Mouse (Mus musculus): ENCODE measurements around the gene Amacr.

Amacr gene

GRCm38 (mm10) chr15:10991566-10991965 lies 10.0 kb downstream of the Amacr start:
- no peak for DNase-seq

DNA sequence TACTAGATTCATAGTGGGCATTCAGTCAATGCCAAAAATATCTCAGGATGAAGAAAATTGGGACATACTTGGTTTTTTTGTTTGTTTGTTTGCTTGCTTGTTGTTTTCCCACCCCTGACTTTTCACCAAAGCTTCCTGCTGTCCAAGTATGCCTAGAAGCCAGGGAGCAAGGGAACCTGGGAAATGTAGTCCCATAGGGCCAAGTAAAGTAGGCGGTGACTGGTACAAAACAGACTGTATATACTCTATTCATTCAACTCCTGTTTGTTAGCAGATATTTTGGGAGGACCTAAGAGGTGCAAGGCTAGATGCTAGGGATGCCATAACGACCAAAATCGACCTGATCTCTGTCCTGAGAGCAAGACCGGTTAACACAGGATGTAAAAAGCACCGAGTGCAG lies 18.3 kb downstream of the Amacr start:
- no peak for DNase-seq

DNA sequence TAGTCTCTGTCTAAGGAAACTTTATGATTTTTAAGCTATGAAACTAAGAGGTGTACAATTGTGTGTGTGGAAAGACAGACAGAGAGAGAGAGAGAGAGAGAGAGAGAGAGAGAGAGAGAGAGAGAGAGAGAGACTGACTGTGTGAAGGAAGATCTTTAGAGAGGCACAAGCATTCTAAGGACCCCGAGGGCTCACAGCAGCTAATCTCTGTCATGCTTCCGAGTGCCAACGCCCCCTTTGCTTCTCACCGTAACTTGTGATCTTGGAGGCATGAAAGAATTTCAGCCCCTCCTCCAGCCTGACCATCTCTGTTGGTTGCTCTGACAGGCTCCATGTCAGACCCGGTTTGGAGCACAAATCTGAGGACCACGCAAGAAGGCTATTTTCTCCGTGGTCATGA lies 18.9 kb downstream of the Amacr start, which contains the start of gene Slc45a2:
TSS of gene Slc45a2 (plus strand) at position 301 of the 400 bp plus-strand sequence.
- DNase-seq, result no peak

GRCm38 (mm10) chr15:11003791-11004190 lies 22.2 kb downstream of the Amacr start:
- DNase-seq, result no peak

- DNase-seq, result no peak
Measured at GRCm38 (mm10) chr15:11004646-11005045, 23.1 kb downstream of the Amacr start.

GRCm38 (mm10) chr15:11008756-11009155 lies 27.2 kb downstream of the Amacr start:
- no peak for DNase-seq

GRCm38 (mm10) chr15:11010976-11011548 lies 29.5 kb downstream of the Amacr start:
- no peak for DNase-seq

DNA sequence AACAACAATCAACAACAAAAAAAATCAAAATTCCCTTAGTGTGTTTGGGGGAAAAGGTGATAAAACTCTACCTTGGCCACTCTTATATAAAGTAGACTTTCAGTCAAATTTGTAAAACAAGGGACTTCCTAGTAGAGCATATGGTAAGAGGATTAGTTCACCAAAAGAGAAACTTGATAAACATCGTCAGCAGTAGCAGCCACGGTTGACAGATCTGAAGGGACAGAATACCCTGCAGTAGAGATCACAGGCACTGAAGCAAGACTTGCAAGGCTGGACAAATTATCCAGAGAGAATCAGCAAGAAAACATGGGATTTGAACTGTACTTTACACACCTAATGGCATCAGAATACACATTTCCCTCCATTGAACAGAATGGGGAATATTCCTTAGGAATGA lies 33.4 kb downstream of the Amacr start:
- DNase-seq, result no peak

DNA sequence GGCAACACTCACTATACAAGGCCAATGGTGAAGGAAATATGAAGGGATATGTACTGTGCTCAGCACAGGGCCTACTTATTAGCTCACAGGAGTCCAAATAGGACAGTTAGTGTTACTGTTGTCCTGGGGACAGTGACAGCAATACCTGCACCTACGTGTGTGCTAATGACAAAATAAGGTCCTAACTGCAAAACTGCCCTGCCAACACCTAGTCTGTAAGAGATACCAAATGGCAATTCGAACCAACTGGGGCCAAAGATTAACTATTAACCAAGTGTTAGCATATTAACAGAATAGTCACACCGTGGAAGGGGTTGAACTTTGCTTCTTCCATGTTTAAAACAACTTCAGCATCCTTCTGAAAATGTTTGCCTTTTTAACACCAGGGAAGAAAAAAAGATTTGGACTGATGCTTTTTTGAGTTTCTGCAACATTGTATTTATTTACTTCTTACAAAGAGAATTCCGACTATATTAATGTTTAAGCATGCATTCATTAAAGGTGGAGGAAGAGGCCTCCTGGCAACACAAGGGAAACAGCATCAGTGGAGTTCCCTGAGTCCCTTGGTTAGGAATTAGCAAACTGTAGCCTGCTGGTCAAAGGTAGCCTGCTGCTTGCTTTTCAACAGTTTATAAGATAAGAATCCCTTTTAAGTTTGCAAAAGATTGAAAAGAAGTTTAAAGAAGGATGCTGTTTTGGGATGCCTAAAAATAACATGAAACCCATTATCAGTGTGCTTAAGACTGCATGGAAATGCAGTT lies 45.4 kb downstream of the Amacr start:
- no peak for DNase-seq

- no peak for DNase-seq
Measured at GRCm38 (mm10) chr15:11030188-11030587, 48.6 kb downstream of the Amacr start.

GRCm38 (mm10) chr15:11035947-11036474 lies 54.5 kb downstream of the Amacr start:
- no peak for DNase-seq

GRCm38 (mm10) chr15:11036535-11037375 lies 55.2 kb downstream of the Amacr start:
- no peak for DNase-seq

DNA sequence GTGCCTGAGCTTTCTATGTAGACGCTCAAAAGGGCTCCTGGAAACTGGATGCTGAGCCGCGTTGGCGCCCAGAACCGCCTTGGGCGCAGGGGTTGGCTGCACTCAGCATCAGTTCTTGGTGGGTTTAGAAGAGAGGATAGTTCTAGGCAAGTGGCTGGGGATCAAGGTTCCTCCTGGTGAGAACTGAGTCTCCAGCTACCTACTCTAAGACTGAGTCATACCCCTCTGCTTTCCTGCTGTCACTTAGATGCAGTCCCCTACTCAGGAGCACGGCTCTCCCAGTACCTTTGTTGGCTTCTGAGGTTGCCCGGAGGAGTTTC lies 55.8 kb downstream of the Amacr start:
- DNase-seq, result no peak

DNA sequence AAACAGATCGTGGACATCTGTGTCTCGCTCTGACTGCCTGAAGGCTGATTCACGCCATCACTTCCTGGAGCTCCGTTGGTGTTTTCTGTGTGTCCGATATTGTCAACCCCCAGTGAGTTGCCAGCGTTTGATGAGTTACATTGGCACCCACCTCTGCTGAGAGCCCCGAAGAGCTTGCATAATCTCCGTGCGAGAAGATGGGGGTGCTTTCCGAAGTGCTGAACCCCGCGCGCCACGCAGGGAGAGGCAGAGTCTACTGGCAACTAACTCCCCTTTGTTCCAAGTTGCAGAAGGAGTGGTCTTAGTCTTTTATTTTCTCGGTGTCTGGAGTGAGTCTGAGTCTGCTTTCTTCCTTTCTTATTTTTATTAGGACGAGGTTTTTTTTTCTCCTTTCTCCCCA lies 56.2 kb downstream of the Amacr start, which contains the start of gene Rxfp3:
TSS of gene Rxfp3 (minus strand) at position 281 of the 400 bp plus-strand sequence.
- DNase-seq, result no peak

GRCm38 (mm10) chr15:11038476-11038875 lies 56.9 kb downstream of the Amacr start:
- peak; percentile 28 for DNase-seq

- no peak for DNase-seq
Measured at GRCm38 (mm10) chr15:11040067-11040466, 58.5 kb downstream of the Amacr start.

DNA sequence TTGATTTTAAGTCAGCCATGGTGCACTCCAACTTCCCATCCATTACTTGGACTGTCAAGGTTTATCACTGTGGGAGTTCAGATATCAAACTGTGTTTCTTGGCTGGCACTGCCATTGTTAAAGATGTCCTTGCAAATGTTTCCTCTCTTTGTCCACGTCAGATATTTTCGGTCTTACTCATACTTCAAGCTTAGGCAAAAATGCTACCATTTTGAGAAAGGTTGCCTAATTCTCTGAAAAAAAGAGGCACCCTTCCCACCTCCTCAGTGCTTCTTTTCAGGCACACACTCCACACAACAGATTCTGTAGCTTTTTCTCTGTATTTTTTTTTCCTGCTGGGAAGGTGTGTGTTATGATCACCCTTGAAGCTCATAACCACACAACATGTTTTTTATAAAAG lies 59.7 kb downstream of the Amacr start:
- DNase-seq, result no peak

DNA sequence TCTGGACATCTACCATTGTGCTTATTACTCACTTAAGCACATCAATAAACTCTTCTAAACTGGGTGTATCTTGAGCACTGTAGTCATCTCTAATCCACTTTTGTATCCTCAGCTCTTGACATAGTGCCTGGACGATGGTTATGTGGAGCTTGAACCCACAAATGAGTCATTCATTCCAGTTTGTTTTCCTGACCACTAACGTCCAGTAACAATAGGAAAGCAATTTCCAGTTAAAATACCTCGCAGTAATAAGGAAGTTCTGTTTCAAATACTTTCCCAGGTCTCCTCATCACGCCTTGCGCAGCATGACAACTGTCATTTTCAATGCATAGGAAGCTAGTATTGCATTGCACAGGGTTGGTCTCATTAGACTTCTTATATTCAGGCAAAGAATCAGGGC lies 61.3 kb downstream of the Amacr start:
- DNase-seq, result no peak
